Comparison of ENCODE assay signal across 9 mouse cellular contexts in the genomic region with DNA sequence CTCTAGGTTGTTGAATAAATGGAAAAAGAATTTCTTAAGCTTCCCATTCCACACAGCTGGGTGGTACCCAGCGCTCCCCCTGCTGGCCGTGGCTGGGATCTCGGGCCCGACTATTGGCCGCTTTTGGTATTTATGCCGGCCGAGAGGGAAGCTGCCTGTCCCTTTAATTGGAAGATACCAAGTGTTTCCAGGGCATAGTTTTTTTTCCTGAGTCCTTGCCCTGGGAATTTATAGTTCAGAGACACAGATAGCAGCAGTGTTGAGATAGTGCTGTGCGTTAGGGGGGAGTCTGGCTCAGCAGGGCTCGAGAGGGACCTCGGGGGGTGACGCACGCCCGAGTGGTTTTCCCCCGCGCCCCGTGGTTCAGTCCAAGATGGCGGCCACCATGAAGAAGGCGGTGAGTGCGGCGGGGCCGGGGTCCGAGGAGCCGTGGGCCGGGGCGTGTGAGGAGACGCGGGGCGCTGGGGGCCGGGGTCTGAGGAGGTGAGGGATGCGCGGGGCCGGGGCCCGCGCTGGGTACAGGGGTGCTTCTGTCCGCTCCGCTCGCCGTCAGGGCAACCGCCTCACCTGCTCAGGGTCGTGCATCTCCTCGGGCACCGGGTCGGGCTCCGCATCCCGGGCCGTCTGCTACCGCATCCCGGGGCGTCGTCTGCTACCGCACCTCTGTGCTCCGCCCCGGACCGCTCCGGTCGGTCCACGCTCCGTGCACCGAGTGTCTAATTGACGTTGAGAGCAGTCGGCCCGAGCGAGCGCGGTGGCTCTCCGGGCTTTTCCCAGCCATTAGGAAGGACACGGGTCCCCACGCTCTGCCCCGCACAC. TPM values are rescaled to one million over a fixed set of nuclear protein-coding genes. Genes with fewer than 3 reads are reported as not detected.
DNase-seq lines count a peak whose midpoint lies in the region; ATAC-seq and TF ChIP-seq lines count a peak whose summit lies in the region.
"Had no signal": no experiment of that assay in that cellular context is flagged by ENCODE, and none has a peak within 500 bp of the region (broad histone marks: within the 10 kb centered on the region; RNA-seq: fewer than 3 reads in every experiment).

No protein-coding gene starts in this region.

- peak; percentile 98 for TF ChIP-seq CTCF in liver, embryonic 14.5 days (IDR thresholded peaks at IDR 0.05; ENCODE audit: low read depth)
- peak; percentile 97 for TF ChIP-seq CTCF in stomach, postnatal 0 days (IDR thresholded peaks at IDR 0.05; ENCODE audit: low read depth)

- DNase-seq in CD4-positive, CD25-positive, alpha-beta regulatory T cell, adult 2 months (ENCODE audit: low read depth, low spot score): peak; percentile 93
- peak; percentile 76 for DNase-seq in fibroblast of lung, adult 2 months (ENCODE audit: low read depth)
- DNase-seq in kidney, postnatal 25 days: peak; percentile 93 to 96
- peak; percentile 70 to 77 (median 71) for DNase-seq in liver, embryonic 14.5 days (ENCODE audit: low read depth in 3 of 3, low spot score in 3 of 3)
- peak; percentile 92 for DNase-seq in neural tube, embryonic 11.5 days (ENCODE audit: low spot score)
- DNase-seq in stomach, postnatal 0 days (ENCODE audit: low spot score): peak; percentile 94

- peaks cover 7% of the 10 kb centered on the region for H3K36me3 ChIP-seq in heart, embryonic 15.5 days
- H3K36me3 ChIP-seq in liver, embryonic 14.5 days (replicated peaks; ENCODE audit: control insufficient read depth, insufficient read depth, low read depth): peaks cover under 1% of the 10 kb centered on the region; the same call in 1 of the 2 replicates
- H3K36me3 ChIP-seq in neural tube, embryonic 11.5 days (ENCODE audit: control insufficient read depth, insufficient read depth, low read length): no peaks in the 10 kb centered on the region
- no peaks in the 10 kb centered on the region for H3K36me3 ChIP-seq in stomach, postnatal 0 days (ENCODE audit: control insufficient read depth, insufficient read depth, low read length)

- H3K27ac ChIP-seq in brown adipose tissue, adult 24 weeks (replicated peaks; ENCODE audit: low read depth, low read length): peak overlapping the region; percentile 98
- peak overlapping the region; percentile 82 for H3K27ac ChIP-seq in heart, embryonic 15.5 days
- no peak overlapping the region for H3K27ac ChIP-seq in liver, embryonic 14.5 days
- peak overlapping the region; percentile 78 for H3K27ac ChIP-seq in neural tube, embryonic 11.5 days (ENCODE audit: low read depth, low read length)
- H3K27ac ChIP-seq in stomach, postnatal 0 days (replicated peaks): peak overlapping the region; percentile 81

- H3K9ac ChIP-seq in heart, embryonic 15.5 days: peak overlapping the region; percentile 97
- peak overlapping the region; percentile 72 for H3K9ac ChIP-seq in liver, embryonic 14.5 days (replicated peaks)
- peak overlapping the region; percentile 95 for H3K9ac ChIP-seq in neural tube, embryonic 11.5 days (ENCODE audit: low read length)
- peak overlapping the region; percentile 94 for H3K9ac ChIP-seq in stomach, postnatal 0 days (ENCODE audit: low read length)

- peak overlapping the region; percentile 82 for H3K4me3 ChIP-seq in brown adipose tissue, adult 24 weeks (ENCODE audit: insufficient read depth, low read depth, low read length)
- peak overlapping the region; percentile 99 for H3K4me3 ChIP-seq in heart, embryonic 15.5 days
- peak overlapping the region; percentile 75 to 91 for H3K4me3 ChIP-seq in liver, embryonic 14.5 days (ENCODE audit: insufficient read depth in 1 of 2, low read depth in 2 of 2, low read length in 2 of 2)
- H3K4me3 ChIP-seq in neural tube, embryonic 11.5 days (ENCODE audit: low read depth, low read length): peak overlapping the region; percentile 94
- H3K4me3 ChIP-seq in stomach, postnatal 0 days (ENCODE audit: low read depth, low read length): peak overlapping the region; percentile 92

- peak; percentile 51; the same call in 1 of the 2 replicates for TF ChIP-seq EP300 in liver, embryonic 14.5 days (IDR thresholded peaks at IDR 0.05; ENCODE audit: low read depth)
- peak; percentile 88 for TF ChIP-seq EP300 in stomach, postnatal 0 days (optimal IDR thresholded peaks at IDR 0.05)

- H3K27me3 ChIP-seq in heart, embryonic 15.5 days: peaks cover 20% of the 10 kb centered on the region
- no peaks in the 10 kb centered on the region for H3K27me3 ChIP-seq in liver, embryonic 14.5 days (ENCODE audit: control insufficient read depth, insufficient read depth, low read length)
- no peaks in the 10 kb centered on the region for H3K27me3 ChIP-seq in neural tube, embryonic 11.5 days (ENCODE audit: control insufficient read depth, insufficient read depth, low read length)
- H3K27me3 ChIP-seq in stomach, postnatal 0 days (ENCODE audit: control insufficient read depth, insufficient read depth, low read length): no peaks in the 10 kb centered on the region

- peak overlapping the region; percentile 72 for H3K4me2 ChIP-seq in heart, embryonic 15.5 days
- H3K4me2 ChIP-seq in liver, embryonic 14.5 days (ENCODE audit: low read depth): peak overlapping the region; percentile 78
- peak overlapping the region; percentile 57 for H3K4me2 ChIP-seq in neural tube, embryonic 11.5 days (ENCODE audit: low read depth)
- H3K4me2 ChIP-seq in stomach, postnatal 0 days (replicated peaks; ENCODE audit: low read depth): peak overlapping the region; percentile 81

- peak; percentile 68 for ATAC-seq in heart, embryonic 15.5 days (replicated peaks; ENCODE audit: insufficient number of reproducible peaks, insufficient read depth, low FRiP score, low read depth)
- peak; percentile 84 for ATAC-seq in liver, embryonic 14.5 days (ENCODE audit: insufficient read depth)
- ATAC-seq in neural tube, embryonic 11.5 days (ENCODE audit: insufficient read depth, low FRiP score, low TSS enrichment): peak; percentile 66
- ATAC-seq in stomach, postnatal 0 days (ENCODE audit: low FRiP score, low TSS enrichment): peak; percentile 79

- no peaks in the 10 kb centered on the region; the same call in 1 of the 2 replicates for H3K4me1 ChIP-seq in brown adipose tissue, adult 24 weeks (ENCODE audit: control insufficient read depth, insufficient read depth, insufficient read length, low read length)
- peaks cover 29% of the 10 kb centered on the region for H3K4me1 ChIP-seq in heart, embryonic 15.5 days (replicated peaks)
- H3K4me1 ChIP-seq in liver, embryonic 14.5 days (replicated peaks; ENCODE audit: control insufficient read depth in 2 of 2, insufficient read depth in 2 of 2, low read length in 1 of 2): peaks cover 5 to 11% of the 10 kb centered on the region in 2 experiments; a peak in 3 of 4 replicates
- peaks cover 13% of the 10 kb centered on the region for H3K4me1 ChIP-seq in neural tube, embryonic 11.5 days (ENCODE audit: control insufficient read depth, insufficient read depth, low read length)
- 0 out of 2 replicates have a peak, but pooled peaks cover 2% of the 10 kb centered on the region for H3K4me1 ChIP-seq in stomach, postnatal 0 days (replicated peaks; ENCODE audit: control insufficient read depth, insufficient read depth)

- H3K9me3 ChIP-seq in heart, embryonic 15.5 days (replicated peaks): no peaks in the 10 kb centered on the region
- no peaks in the 10 kb centered on the region for H3K9me3 ChIP-seq in liver, embryonic 14.5 days (ENCODE audit: control insufficient read depth, low read length)
- no peaks in the 10 kb centered on the region for H3K9me3 ChIP-seq in neural tube, embryonic 11.5 days (ENCODE audit: control insufficient read depth, low read length)
- no peaks in the 10 kb centered on the region for H3K9me3 ChIP-seq in stomach, postnatal 0 days (ENCODE audit: control insufficient read depth, low read length)

- WGBS in heart, embryonic 15.5 days: under 1% methylated on average over 69 of the region's 69 CpGs
- WGBS in liver, embryonic 14.5 days (ENCODE audit: insufficient replicate concordance): under 1% methylated on average over 53 of the region's 69 CpGs
- WGBS in neural tube, embryonic 11.5 days: under 1% methylated on average over 47 of the region's 69 CpGs
- WGBS in stomach, postnatal 0 days: under 1% methylated on average over 66 of the region's 69 CpGs

RNA-seq across cellular contexts. Expression of a gene that starts 14.3 kb away (rescaled TPM):
- polyA plus RNA-seq in brown adipose tissue, adult 24 weeks (2012; ENCODE audit: insufficient read depth, insufficient read length, missing spikeins): not detected in 2 replicates
- polyA plus RNA-seq in heart, embryonic 15.5 days (2015; fragmentation: Nextera tagmentation; extraction: Ambion mirVana): not detected in 2 replicates
- polyA plus RNA-seq in liver, embryonic 14.5 days (2012; rRNA removed): not detected in 2 replicates
- not detected in 2 replicates for polyA plus RNA-seq in liver, embryonic 14.5 days (2014; fragmentation: Nextera tagmentation; extraction: Ambion mirVana)
- not detected in 2 replicates for polyA plus RNA-seq in neural tube, embryonic 11.5 days (2014; fragmentation: Nextera tagmentation; extraction: Ambion mirVana)
- polyA plus RNA-seq in stomach, postnatal 0 days (2015; fragmentation: Nextera tagmentation; extraction: Ambion mirVana): not detected in 2 replicates
- polyA plus RNA-seq: gonadal fat pad, adult 2 months had no signal

RNA-seq across cellular contexts. Expression of a gene that starts 15.1 kb away (rescaled TPM):
- polyA plus RNA-seq in brown adipose tissue, adult 24 weeks (2012; ENCODE audit: insufficient read depth, insufficient read length, missing spikeins): 54.8 and 69.2 TPM in 2 replicates
- polyA plus RNA-seq in heart, embryonic 15.5 days (2015; fragmentation: Nextera tagmentation; extraction: Ambion mirVana): 38.9 and 50.7 TPM in 2 replicates
- polyA plus RNA-seq in liver, embryonic 14.5 days (2012; rRNA removed): 24.7 and 26.1 TPM in 2 replicates
- polyA plus RNA-seq in liver, embryonic 14.5 days (2014; fragmentation: Nextera tagmentation; extraction: Ambion mirVana): 44.1 and 45.1 TPM in 2 replicates
- polyA plus RNA-seq in neural tube, embryonic 11.5 days (2014; fragmentation: Nextera tagmentation; extraction: Ambion mirVana): 124 and 128 TPM in 2 replicates
- polyA plus RNA-seq in stomach, postnatal 0 days (2015; fragmentation: Nextera tagmentation; extraction: Ambion mirVana): 55.6 and 61.8 TPM in 2 replicates
